Mouse (Mus musculus) E14TG2a.4 (cell line): ENCODE results near the gene Fasn.
"Not testable (repeated sequence)": the region's sequence is repeated elsewhere in the genome, so short reads cannot be mapped to it uniquely, and the experiment has no call there.

Experiments
- H3K27me3 ChIP-seq: 2 replicates; pipeline ENCODE4 v1.6.1; 2014; ENCODE audit warnings: low read length, control low read depth; ENCODE audit not compliant: insufficient read depth
- H3K36me3 ChIP-seq: 2 replicates; pipeline ENCODE4 v1.6.1; 2014; ENCODE audit warnings: low read length, control low read depth; ENCODE audit not compliant: insufficient read depth
- H3K4me1 ChIP-seq: replicated peaks from 2 replicates; pipeline ENCODE4 v1.6.1; 2014; ENCODE audit warnings: low read depth, low read length, control low read depth
- H3K4me3 ChIP-seq: replicated peaks from 2 replicates; pipeline ENCODE4 v1.5.1; 2014; ENCODE audit warnings: mild to moderate bottlenecking, low read length
- H3K9me3 ChIP-seq: 2 replicates; pipeline ENCODE4 v1.6.1; 2014; ENCODE audit warnings: low read length, control low read depth
- CTCF ChIP-seq: conservative IDR thresholded peaks from 2 replicates; pipeline ENCODE4 v1.5.1; 2014; ENCODE audit warnings: low read length
- NANOG ChIP-seq: IDR thresholded peaks from 2 replicates; pipeline ENCODE4 v1.6.1; 2014; ENCODE audit warnings: borderline replicate concordance, low read length, mixed read lengths
- POU5F1 ChIP-seq: IDR thresholded peaks from 2 replicates; pipeline ENCODE4 v1.6.1; 2014; ENCODE audit warnings: low read length, borderline replicate concordance

Fasn gene

DNA sequence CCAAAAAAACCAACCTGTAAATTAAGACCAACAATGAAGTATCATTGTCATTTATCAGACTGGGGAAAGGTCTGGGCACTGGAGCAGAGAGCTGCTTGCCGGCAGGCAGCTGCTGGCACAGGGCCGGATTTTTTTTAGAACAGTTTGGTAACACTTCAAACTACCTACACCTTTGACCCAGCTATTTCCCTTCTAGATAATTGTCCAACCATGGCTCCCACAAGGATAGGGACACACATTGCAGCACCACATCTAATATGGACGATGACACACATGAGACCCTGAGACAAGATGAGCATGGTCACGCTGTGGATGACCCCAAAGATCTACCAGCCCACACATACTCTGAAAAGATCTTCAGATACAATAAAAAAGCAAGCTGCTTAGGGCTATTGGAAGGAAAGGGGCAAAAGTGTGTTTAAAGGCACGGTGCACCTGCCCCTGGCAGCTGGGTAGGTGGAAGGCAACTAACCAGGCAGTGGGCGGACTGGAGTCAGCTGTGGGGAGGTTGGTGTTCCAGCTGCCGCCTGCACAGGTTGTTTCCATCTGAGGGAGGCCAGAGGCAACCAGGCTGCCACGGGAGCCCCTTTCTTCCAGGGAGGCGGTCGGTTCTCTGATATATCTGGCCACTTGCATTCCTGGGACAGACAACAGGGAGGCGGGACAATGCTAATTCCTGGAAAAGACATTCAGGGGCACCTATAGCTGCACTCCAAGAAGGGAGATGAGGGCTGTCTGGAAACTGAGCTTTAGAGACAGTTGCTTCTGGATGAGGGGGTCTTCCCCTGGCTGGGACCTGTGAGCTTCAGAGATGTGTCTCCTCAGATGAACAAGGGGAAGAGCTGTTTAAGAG lies 28.0 kb upstream of the Fasn start:
- Histone ChIP-seq H3K4me3 (peak overlapping the region; percentile 63), H3K27me3 (no peaks in the 10 kb centered on the region), H3K36me3 (0 out of 2 replicates have a peak, but pooled peaks cover 5% of the 10 kb centered on the region), H3K9me3 (no peaks in the 10 kb centered on the region), H3K4me1 (peaks cover 68% of the 10 kb centered on the region)
- TF ChIP-seq NANOG: no peak
- TF ChIP-seq POU5F1: no peak
- TF ChIP-seq CTCF: no peak

DNA sequence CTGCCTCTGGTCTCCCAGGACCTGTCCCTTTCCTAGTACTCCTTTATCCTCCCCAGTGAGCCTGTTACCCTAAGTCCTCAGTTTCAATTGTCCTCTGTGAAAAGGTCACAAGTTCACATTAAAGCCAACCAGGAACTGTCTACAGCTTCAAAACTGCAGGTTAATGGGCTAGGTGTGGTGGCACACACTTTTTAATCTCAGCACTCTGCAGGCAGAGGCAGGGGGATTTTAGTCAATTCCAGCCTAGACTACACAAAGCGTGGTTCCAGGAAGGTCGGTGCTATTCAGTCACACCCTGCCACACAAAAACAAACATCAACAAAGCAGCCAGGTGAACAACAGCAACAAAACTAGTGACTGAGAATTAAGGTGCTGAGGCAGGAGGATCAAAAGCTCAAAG lies 27.2 kb upstream of the Fasn start:
- H3K9me3 ChIP-seq: no peaks in the 10 kb centered on the region
- H3K36me3 ChIP-seq: 0 out of 2 replicates have a peak, but pooled peaks cover 3% of the 10 kb centered on the region
- no peaks in the 10 kb centered on the region for H3K27me3 ChIP-seq
- H3K4me1 ChIP-seq: peaks cover 74% of the 10 kb centered on the region
- TF ChIP-seq POU5F1 (no peak), CTCF (no peak), NANOG (no peak)
- H3K4me3 ChIP-seq: peak overlapping the region; percentile 63

DNA sequence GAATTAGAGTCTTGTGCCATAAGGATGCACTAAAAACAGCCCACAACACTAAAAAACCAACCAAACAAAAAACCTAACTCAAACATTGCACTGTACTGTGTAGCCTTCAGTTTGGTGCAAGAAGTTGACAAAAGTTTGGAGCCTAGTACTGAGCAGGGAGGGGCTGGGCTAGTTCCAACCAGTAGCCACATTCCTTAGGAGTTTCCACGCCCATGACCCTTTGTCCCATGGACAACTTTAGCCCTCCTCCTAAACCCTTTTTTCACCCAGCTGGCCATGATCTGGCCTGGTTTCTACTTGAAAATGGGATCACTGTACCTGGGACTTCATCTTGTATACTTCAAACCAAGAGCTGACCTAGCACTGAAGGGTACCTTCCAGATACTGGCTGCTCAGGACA lies 26.8 kb upstream of the Fasn start:
- Histone ChIP-seq H3K36me3 (no peaks in the 10 kb centered on the region), H3K4me1 (peaks cover 74% of the 10 kb centered on the region), H3K4me3 (peak overlapping the region; percentile 63), H3K27me3 (no peaks in the 10 kb centered on the region), H3K9me3 (no peaks in the 10 kb centered on the region)
- TF ChIP-seq CTCF: no peak

DNA sequence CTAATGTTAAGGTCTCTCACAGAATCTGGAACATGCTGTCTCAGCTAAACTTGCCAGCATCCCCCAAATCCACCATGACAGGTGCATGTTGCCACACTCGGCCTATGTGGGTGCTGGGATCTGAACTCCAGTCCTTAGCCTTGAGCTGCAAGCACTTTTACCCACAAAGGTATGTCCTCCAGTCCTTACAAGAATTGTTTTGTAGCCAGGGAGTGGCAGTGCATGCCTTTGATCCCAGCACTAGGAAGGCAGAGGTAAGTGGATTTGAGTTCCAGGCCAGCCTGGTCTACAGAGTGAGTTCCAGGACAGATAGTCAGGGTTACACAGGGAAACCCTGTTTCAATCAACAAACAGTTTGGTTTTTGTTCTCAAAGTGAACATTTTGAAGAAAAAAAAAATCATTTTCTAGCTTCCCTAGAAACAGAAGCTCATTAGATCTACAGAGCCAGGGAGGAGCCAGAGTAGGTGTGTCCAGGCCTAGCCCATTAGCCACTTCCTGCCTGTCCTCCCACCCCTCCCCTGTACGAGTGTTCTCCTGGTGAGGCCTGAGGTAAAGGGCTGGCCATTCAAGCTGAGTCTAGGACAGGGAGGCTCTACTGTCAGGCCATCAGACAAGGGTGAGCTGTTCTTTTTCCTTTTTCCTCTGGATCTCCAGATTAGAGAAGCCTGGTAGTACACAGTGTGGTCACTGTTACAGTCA lies 26.1 kb upstream of the Fasn start:
- Histone ChIP-seq H3K36me3 (no peaks in the 10 kb centered on the region), H3K9me3 (no peaks in the 10 kb centered on the region), H3K27me3 (no peaks in the 10 kb centered on the region), H3K4me1 (peaks cover 74% of the 10 kb centered on the region), H3K4me3 (peak overlapping the region; percentile 63)
- TF ChIP-seq POU5F1 (no peak), NANOG (no peak), CTCF (no peak)

DNA sequence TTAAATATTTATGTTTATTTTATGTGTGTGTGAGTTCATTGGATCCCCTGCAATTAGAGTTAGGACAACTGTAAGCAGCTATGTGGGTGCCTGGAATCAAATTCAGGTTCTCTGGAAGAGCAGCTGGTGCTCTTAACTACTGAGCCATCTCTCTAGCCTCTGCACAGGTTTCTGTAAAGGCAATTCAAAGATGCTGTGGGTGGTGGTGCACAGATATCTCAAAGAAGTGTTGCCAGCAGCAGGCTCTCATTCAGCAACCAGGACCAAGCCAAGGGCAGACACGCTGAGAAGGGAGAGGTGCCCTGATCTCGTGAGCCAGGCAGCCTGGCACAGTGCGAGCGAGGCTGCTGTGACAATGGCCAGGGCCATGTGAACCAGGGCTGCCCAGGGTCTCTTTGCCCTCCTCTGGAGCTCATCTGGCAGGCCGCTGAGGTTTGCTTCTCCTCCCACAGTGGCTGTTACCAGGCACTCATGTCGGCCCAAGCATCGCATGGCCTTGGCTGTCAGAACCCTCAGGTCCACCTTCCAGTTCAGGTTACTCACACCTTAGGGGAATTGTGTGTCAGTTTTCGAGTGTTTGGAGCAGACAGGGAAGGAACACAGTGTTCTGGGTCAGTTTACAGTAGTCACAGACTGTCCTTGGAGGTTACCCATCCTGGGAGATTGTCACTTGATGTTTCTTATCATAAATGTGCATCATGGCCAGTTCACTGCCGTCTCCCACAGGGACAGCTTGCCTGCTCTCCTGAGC lies 22.6 kb upstream of the Fasn start:
- H3K27me3 ChIP-seq: no peaks in the 10 kb centered on the region
- no peak for TF ChIP-seq CTCF
- no peak for TF ChIP-seq NANOG
- TF ChIP-seq POU5F1: no peak
- H3K9me3 ChIP-seq: no peaks in the 10 kb centered on the region
- no peaks in the 10 kb centered on the region for H3K36me3 ChIP-seq
- no peak overlapping the region for H3K4me3 ChIP-seq
- H3K4me1 ChIP-seq: peaks cover 61% of the 10 kb centered on the region

GRCm38 (mm10) chr11:120844329-120844728 lies 20.0 kb upstream of the Fasn start:
- no peaks in the 10 kb centered on the region for H3K27me3 ChIP-seq
- H3K4me1 ChIP-seq: peaks cover 49% of the 10 kb centered on the region
- H3K36me3 ChIP-seq: no peaks in the 10 kb centered on the region
- TF ChIP-seq POU5F1: no peak
- no peak for TF ChIP-seq CTCF
- TF ChIP-seq NANOG: no peak
- H3K9me3 ChIP-seq: no peaks in the 10 kb centered on the region
- H3K4me3 ChIP-seq: no peak overlapping the region

DNA sequence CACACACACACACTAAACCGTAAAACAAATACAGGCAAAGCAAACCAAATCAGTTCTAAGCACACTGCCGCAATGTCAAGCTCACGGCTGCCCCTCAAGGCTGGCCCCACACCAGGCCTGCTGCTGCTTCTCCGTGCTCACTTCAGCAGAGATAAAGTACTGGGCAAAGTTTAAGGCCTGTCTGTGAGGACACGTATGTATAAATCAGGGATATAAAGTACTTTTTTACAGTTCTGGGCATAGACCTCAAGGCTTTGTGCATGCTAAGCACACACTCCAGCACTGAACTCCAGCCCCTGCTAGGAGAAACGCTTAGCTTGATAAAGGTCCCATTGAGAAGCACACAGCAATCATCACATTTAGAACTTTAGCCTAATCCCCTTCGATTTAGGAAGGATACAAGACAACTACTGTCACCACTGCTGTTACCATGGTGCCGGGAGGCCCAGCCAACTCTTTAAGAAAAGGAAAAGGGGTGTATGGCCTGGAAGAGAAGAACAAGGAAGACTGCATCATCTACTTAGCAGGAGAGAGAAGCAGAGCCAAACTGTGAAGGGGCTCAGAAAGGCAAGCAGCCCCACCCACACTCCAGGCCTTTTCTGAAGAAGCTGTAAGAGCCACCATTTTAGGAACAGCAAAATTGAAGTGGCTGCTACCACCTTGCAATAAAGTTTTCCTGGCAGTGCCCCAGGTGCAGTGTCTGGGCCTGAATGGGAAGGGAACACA lies 9.4 kb upstream of the Fasn start:
- Histone ChIP-seq H3K36me3 (no peaks in the 10 kb centered on the region), H3K4me1 (peaks cover 17% of the 10 kb centered on the region), H3K9me3 (no peaks in the 10 kb centered on the region), H3K4me3 (no peak overlapping the region), H3K27me3 (no peaks in the 10 kb centered on the region)
- TF ChIP-seq CTCF (no peak), POU5F1 (no peak), NANOG (no peak)

- H3K27me3 ChIP-seq, H3K9me3 ChIP-seq, H3K36me3 ChIP-seq, H3K4me3 ChIP-seq: not testable (repeated sequence)
- peaks cover 17% of the 10 kb centered on the region for H3K4me1 ChIP-seq
Observed at GRCm38 (mm10) chr11:120832962-120833361, 8.6 kb upstream of the Fasn start.
